Mouse (Mus musculus): ENCODE data around the gene Trim44.

DNA sequence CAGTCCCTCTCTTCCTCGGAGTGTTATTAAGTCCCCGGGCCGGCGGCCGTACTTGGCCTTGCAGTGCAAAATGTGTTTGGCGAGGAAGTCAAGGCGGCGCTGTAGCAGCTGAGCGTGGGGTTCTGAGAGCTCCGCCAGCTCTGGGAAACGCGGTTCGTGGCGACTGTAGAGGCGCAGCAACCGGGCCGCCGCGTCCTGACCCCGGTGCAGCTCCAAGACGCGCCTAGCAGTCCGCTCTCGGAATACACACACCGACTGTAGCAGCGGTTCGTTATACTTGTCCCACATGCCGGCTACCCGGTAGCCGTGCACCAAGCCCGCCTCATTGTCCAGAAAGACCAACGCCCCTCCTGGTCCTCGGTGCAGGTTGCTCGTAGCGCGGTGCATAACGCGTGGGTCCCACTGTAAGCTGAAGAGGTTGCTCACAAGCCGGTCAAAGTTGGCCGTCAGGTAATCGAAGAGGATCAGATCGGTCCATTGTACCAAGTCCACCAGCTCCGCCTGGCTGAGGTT is 42.7 kb upstream of the Trim44 start:
- TF ChIP-seq E2F4 (IDR thresholded peaks at IDR 0.05; ENCODE audit: insufficient read depth) (no peak), POLR2A (IDR thresholded peaks at IDR 0.05; ENCODE audit: insufficient read length, low read depth) (no peak)
